Mouse (Mus musculus): ENCODE results near the gene Tns1.

Gene Tns1

DNA sequence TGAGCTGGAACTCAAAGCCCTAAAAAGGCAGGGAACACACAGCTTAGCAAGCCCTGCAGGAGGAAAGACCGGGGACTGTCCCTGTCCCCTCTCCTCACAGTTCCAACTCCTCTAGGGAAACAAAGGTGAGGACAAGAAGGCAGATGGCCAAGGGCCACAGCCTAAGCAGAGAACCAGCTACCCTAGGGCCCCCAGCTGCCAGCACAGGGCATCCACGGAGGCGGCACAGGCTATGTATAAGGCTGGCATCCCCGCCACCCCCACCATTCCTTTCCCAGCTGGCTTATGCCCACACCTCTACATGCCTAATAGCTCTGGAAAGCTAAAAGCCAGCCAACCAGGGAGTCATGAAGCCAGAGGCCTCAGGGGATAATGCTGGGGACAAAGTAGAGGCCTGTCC, 90.8 kb downstream of the Tns1 start:
- DNase-seq (ENCODE audit: inconsistent ontology term) = no peak

DNA sequence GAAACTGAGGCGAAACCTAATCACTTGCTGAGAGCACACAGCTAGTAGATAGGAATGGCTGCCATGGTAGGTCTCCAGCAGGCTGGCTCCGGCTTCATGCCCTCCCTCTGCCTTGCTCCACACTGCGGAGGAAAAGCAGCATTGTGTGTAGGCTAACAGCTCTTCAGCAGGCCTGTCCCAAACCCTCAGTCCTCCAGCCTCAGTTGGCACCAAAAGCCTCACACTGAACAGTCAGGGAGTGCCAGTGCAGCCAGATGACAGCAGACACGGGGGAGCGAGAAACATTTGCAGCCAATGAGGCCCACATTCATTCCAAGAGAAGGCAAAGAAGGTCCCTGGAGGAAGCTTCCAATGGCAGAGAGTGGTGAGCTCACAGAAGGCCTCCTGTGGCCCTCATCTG, 91.3 kb downstream of the Tns1 start:
- no peak for DNase-seq (ENCODE audit: inconsistent ontology term)

DNA sequence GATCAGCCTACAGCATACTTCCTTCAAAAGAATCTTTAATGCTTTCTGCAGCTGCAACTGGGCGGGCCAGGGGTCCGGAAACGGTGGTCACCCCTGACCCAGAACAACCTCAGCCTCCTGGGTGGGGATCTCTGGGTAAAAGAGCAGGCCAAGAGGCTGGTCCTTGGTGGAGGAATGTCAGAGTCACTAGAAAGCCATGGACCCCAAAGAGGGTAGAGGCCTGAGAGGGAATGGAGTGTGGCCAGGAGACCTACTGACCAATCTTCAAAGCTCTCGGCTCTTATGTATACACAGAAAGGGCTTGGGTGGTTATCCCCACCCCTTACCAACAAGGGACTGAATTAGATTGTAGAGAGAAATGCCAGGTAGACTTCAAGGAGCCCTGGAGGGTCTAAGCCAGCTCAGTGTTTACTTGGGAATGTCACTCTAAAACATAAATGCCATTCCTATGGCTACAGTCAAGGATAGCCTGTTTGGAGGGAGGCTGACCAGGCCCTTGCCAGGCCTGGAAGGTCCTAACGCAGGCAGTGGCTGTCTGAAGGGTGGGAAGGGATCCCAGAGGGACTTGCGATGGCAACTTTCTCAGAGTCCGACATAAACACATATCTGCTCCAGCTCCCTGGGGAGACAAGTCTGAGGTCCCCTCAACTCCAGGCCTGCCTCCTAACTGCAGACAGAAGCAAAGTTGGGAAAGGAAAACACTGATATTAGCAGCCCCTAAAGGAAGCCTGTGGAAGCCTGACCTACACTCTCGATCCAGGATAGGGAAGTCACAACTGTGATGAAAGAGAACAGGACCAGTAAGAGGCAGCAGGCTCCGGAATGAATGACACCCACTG, 92.3 kb downstream of the Tns1 start:
- DNase-seq (ENCODE audit: inconsistent ontology term) = no peak

DNA sequence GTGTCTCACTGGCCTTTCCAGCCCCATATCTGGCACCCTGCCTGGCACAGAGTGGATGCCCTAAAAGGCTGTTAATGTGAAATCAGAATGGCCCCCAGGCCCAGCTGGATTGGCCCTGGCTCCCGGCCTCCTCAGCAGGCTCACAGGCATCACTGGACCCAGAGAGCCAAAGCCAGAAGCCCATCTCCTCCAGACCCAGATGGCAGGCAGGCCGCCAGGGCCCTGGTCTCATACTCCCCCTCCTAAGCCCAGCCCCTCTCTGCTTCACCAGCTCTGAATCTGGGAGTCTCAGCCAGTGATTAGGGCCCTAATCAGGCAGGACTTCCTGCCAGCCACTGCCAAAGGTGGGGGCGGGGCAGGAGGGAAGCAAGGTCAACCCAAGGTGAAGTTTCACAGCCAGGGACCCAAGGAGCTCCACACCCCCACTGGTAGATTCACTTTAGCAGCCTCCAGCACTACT, 93.3 kb downstream of the Tns1 start:
- peak; percentile 80 for DNase-seq (ENCODE audit: inconsistent ontology term)

DNA sequence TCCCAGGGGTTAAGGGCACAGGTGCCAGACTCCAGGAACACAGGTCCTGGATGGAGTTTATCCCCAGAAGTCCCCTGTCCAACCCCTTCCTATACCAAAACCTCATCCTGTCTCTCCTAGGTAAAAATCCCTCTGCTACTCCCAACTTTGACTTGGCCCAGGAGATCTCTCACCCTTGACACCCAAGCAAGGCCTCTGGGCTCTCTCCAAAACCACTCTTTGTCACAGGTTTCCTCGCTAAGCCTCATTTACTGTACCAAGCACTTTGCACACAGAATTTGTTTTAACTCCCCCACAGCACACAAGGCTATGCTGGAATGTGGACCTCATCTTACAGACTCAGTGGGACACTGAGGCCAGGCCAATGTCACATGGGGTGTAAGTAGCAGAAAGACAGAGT, 94.0 kb downstream of the Tns1 start:
- no peak for DNase-seq (ENCODE audit: inconsistent ontology term)

DNA sequence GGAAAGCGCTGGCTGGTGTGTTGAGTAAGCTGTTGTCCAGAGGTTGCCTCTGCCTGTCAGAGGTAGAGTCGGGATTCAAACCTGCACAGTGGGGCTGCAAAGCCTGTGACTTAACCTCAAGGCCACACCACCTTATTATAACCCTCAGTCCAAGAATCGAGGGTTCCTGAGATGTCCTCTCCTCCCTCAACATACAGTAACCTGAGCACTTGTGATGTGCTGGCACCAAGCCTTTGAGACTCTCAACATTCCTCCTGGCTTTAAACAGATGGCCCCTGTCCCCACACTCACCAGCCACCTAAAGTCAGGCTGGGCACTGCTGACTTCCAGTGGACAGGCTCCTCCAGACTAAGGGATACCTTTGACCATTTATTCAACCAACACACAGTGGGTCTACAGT, 94.6 kb downstream of the Tns1 start:
- no peak for DNase-seq (ENCODE audit: inconsistent ontology term)

DNA sequence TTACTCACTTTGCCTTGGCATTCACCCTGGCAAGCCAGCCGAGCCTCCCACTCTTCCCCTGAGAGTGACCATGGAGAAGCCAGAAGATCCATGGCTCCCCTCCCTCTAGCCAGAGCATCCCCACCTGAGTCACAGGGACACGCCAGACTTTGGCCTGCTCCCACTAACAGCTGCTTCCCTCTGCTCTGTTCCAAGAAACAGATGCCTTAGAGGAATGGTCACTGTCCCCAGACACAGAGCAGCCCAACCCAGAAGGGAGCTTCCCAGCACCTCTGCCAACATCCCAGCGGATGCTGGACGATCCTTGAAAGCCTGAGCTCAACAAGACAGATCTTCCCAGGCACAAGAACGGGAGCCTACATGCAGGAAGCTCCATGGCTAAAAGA, 95.4 kb downstream of the Tns1 start:
- DNase-seq (ENCODE audit: inconsistent ontology term) = no peak

DNA sequence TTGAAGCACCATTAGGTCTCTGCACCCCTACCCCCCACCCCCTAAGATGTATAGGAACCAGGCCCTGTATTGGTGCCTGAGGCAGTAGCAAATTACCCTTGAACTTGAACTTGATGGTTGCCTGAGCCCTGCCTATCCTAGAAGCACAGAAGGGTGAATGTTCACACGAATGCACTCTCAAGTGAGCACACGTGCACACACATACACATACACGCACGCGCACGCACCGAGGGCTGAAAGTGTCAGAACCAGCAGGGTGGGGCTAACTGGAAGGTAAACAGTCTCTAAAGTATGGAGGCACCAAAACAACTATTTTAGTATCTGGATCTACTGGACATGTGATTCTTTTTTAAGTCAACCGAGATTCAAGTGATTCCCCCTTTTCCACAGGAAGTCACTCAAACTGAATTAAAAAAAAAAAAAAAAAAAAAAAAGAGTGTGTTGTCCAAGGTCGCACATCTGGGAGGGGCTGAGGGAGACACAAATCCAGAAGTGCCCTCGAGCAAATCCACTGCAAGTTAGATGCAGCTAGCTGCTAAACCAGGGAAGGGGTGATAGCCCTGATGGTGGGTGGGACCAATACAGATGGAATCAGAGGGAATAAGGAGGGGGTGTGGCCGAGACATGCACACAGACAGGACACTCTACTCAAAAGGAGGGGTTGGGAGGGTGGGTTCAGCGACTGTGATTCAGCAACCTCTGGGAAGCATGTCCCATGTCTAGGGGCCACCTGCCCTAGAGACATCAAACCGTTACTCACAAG, 96.0 kb downstream of the Tns1 start:
- DNase-seq (ENCODE audit: inconsistent ontology term) = no peak

DNA sequence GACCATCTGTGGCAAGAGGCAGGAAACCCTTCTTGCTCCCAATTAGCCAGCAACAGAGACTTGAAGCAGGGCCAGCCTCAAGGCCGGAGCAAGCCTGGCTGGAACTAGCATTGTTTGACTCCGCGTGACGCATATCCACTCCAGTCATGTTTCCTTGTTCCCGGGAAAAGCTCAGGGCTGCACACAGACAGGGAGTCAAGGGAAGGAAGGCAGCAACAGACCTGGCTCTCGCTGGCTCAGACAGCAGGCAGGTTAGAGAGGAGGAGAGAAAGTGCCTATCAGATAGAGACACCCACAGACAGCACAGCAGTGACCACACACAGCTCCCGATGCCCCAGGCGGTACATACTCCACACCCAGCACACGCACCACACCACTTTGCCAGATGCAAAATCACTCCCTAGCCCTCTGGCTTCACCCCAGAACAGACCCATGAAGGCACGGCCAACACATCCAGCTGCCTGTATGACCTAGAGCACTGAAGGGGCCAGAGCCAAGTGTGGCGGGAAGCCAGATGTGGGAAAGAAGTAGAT, 96.6 kb downstream of the Tns1 start:
- peak; percentile 77 for DNase-seq (ENCODE audit: inconsistent ontology term)

DNA sequence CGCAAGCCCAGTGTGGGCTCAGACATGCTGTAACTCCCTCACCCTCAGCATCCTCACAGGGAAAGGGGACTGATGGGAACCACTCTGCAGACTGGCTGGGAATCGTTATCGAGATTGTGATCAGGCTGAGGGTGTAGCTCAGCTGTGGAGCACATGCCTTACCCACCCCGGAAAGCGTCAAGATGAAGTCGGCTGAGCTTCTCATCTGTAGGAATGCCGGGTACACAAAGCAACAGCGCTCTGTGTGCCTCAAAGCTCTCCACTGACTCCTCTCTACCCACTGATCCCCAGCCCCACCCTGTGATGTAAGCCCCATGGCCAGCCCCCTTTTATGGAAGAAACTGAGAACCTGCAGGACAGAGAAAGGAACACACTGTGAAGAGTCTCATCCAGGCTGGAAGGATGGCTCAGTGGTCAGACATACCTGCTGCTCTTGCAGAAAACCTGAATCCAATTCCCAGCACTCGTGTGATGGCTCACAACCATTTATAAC, 97.5 kb downstream of the Tns1 start:
- no peak for DNase-seq (ENCODE audit: inconsistent ontology term)

DNA sequence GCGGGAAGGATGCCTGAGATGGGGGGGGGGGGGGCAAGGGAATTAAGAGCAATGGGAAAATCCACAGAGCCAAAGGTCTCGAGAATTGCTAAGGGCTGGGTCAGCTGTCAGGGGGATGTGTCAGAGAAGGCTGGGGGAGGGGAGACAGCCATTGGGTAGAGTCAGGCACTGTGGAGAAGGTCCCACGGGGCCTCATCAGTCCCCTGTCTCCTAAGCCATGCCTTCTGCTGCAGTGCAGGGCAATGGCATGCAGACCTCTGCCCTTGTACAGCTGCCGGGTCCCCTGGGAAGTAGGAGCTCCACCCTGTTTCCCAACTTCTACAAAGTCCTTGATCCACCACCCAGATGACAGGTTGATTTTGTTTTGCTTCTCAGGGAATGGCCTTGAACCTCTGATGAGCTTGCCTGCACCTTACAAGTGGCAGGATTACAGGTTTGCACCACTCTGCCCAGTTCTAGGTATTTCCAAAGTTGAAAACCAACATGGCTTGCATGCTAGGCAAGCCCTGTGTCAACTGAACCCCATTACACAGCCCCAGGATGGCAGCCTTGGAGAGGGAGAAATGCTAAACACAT, 98.5 kb downstream of the Tns1 start:
- no peak for DNase-seq (ENCODE audit: inconsistent ontology term)

DNA sequence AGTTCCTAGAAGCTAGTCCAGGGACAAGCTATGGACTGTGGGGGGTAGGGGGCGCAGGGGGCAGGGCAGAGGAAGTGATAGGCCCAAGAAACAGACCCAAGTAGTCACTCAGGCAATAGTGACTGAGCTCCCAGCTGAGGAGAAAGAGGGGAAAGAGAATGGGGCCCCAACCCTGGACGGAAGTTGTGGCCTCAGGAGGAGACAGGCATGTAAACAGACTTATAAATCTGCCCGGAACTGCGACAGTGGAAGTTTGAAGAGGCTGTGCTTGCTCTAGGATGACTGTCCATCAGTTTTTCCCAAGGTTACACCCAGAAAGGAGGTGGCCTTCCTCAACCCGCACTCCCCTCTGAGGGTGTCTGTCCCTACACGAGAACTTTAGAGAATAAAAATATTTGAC, 99.0 kb downstream of the Tns1 start:
- DNase-seq (ENCODE audit: inconsistent ontology term) = no peak

DNA sequence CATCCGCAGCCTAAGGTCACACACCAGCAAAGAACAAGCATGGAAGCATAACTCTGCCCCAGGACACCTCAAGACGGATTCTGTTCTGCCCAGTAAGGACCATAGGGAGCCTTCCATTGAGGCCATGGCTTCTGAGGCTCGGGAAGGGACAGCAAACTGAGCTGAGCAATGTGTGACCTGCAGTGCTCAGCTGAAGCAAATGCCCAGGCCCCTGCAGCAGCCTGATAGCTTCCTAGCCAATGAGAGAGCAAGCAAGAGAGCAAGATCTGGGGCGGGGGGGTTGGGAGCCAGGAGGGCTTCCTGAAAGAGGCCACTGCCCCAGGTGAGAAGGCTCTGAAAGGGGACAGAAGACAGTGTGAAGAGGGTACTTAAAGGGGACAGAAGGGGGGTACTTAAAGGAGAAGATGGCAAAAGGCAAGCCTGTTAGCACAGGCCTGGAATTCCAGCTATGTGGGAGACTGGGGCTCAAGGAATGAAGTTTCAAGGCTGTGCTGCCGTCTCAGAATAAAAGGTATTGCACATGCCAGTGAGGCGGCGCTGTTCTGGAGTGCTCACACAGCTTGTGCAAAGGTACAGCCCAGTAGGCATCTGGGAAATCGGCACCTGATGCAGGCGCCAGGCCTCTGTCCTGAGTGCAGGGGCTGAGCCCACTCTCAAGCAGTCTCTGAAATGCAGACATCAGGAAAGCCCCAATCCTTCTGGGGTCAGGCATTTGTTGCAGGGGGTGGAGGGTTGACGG, 99.6 kb downstream of the Tns1 start:
- DNase-seq (ENCODE audit: inconsistent ontology term) = no peak

DNA sequence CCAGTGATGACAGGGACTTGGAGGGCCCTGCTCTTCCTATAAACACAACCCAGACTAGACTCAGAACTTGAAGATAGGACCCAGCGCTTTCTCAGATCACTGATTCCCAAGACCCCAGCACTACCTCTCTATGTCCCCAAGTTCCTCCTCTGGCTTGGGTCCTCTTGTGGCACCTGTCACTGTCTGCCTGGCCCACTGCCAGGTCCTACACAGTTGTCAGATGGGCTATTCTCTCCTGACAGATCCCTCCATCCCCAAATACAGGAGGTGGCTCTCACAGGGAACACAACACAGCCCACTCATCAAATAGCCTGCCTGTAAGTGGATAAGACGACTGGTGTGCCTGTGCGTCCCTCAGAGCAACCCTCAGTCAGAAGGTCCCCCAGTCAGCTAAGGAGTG, 101.3 kb downstream of the Tns1 start:
- DNase-seq (ENCODE audit: inconsistent ontology term) = no peak

DNA sequence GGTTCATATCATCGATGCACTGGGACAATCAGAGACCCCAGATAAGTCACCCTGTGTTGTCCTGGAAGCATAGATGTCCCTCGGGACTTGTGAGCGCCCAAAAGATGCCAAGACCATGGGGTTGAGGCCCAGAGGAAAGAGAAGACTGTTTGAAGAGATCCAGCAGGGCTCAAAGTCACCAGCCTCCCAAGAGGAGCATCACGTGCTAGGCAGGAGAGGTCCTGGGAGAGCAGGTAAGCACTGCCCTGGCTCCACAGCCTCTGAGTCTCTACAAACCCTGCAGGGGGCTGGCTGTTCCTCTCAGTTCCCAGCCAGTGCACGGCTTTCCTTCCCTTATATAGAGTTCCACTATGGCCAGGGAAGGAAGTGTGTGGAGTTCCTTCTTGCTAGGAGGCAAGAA, 101.7 kb downstream of the Tns1 start:
- no peak for DNase-seq (ENCODE audit: inconsistent ontology term)

DNA sequence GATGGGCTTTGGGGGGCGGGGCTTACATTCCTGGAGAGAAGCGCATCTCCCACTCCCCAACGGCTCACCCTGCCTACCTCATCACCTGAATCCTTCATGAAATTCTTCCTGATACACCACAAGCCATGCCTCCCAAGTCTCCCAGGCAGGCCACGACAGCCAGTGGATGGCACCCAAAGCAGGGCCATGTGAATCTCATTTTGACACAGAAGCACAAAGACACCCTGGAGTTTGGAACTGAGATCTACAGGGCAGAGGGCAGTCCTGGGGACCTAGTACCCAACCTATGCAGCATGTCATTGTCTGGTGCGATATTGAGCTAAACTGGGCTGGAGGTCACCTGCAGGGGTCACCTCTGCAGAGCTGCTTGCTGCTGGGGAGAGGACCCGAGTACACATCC, 104.0 kb downstream of the Tns1 start:
- no peak for DNase-seq (ENCODE audit: inconsistent ontology term)

DNA sequence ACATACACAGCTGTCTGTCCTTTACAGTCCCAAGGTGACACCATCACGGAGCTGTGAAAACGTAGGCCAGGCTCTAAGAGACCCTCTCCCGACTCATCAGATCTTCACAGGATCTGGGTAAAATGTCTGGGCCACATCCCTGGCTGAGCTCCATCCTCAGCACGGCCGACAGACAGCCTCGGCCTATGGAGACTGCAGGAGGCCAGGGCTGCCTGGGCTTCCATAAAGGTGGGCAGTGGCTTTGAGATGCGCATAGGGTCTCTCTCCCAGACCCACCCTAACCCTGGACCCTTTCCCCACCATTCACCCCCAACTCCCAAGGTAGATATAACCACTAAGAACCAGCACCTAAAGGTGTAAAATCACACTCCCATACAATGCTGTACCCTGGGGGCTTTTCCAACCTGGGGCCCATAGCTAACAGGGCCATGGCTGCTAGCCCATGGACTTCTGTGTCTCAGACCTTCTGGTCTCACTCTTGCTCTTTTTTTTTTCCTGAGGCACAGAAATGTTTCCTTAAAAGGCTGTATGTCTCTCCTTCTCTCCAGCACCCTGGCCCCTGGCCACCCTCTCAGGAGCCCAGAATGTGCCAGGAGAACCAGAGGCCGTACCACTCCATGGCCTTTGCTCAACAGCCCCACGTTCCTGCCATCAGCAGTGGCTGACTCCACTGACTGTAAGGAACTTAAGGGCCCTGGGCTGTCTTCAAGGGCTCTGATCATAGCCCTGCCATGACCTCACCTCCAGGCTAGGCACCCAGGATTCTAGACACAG, 106.7 kb downstream of the Tns1 start:
- no peak for DNase-seq (ENCODE audit: inconsistent ontology term)

DNA sequence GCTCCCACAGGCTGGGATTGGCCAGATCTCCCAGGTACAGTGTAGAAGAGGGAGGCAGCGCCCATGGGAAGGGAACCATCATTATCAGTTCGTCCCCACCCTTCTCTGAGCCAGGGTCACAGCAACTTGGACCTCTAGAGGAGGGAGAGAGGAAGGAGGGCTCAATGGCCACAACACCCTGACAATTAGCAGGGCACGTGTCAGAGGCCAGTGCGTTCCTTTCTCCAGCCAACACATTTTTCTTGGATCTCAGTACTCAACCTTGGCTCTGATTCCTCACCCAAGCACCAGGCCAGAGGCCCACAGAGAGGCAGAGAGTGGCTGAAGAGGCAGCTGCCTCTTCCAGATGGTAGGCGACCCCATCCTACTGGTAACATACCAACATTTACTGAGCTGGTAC, 107.6 kb downstream of the Tns1 start:
- no peak for DNase-seq (ENCODE audit: inconsistent ontology term)

DNA sequence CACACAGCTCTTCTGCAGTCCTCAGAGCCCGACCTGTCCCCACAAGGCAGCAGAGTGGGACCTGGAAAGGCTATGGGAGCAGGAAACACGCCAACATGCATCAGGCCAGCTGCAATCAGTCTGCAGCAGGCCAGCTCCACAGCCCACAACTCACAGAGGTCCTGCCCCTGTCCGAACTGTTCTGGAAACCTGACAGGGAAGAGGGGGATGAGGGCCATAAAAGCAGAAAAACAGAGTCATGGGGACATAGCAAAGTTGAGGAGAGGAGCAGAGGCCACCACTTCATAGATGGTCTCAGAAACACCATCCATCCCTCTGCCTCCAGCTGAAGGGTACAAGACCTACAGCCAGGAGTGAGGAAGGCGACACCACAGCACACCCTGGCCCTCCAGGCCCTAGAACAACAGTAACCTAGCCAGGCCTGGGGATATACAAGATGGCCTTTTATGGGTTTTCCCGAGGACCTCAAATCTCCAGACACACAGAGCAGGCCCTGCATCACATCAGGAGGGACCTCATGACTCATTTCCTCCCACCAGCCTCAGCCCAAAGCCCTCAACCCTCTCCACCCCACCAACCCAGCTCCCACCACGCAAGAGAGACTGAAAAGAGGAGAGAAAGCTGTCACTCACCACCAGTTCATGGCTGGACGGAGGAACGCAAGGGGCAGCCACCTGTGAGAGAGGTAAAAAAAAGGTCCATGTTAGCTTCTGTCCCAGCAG, 108.6 kb downstream of the Tns1 start:
- DNase-seq (ENCODE audit: inconsistent ontology term) = no peak
